Mouse (Mus musculus) liver, adult 2 months (tissue): ENCODE data around the gene Scaf4.

Source experiments
- CTCF ChIP-seq: fragments of 200-500 bp; IDR thresholded peaks from 2 replicates; pipeline ENCODE4 v1.5.1; 2011; ENCODE audit warnings: low read depth, low read length, control low read depth
- POLR2A ChIP-seq: fragments of 200-500 bp; IDR thresholded peaks from 2 replicates; pipeline ENCODE4 v1.6.1; 2011; ENCODE audit warnings: low read length, control low read depth; ENCODE audit not compliant: insufficient read depth; ENCODE audit errors: extremely low read depth

DNA sequence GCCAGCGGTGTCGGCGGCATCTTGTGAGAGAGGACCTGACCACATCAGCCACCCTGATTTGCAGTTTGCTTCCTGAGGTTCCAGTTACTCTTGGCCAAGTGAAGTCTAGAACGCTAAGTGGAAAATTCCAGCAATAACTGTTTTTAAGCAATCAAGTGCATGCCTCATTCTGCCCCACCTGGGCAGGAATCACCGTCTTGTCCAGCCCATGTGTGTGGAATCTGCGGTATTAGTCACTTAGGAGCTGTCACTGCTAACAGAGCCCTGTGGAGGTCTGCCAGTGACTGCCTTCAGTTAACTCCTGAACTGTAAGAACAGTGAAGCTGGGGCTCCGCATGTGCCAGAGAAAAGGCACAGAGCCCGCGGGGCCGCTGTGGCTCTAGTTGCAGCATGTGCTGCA, 73.6 kb downstream of the Scaf4 start:
- TF ChIP-seq CTCF (no peak), POLR2A (no peak)
